Mouse (Mus musculus) spleen, adult 2 months (tissue): ENCODE measurements around the gene Ankrd10. TPM values are rescaled to one million over a fixed set of nuclear protein-coding genes. Genes with fewer than 3 reads are reported as not detected.

Experiments used
- DNase-seq, 2 experiments: peaks; one replicate each; pipeline versions ENCODE4 v3.0.0 to v3.0.0-alpha.2; 2012 to 2021; ENCODE audit warnings: low spot score in 2 of 2, low read depth in 1 of 2
- H3K27ac ChIP-seq: fragments of 200-500 bp; 2 replicates; pipeline ENCODE4 v1.5.1; 2012; ENCODE audit warnings: low read length, inconsistent platforms; ENCODE audit not compliant: insufficient read depth
- H3K27me3 ChIP-seq: fragments of 200-500 bp; 2 replicates; pipeline ENCODE4 v1.6.1; 2012; ENCODE audit warnings: mild to moderate bottlenecking, moderate library complexity, low read length, inconsistent platforms; ENCODE audit not compliant: control insufficient read depth, insufficient read depth
- H3K36me3 ChIP-seq: fragments of 200-500 bp; 2 replicates; pipeline ENCODE4 v1.6.1; 2012; ENCODE audit warnings: mild to moderate bottlenecking, low read length, inconsistent platforms; ENCODE audit not compliant: control insufficient read depth, insufficient read depth
- H3K4me1 ChIP-seq: fragments of 200-500 bp; 2 replicates; pipeline ENCODE4 v1.6.1; 2011; ENCODE audit warnings: inconsistent platforms; ENCODE audit not compliant: control insufficient read depth, insufficient read depth, insufficient read length
- H3K4me3 ChIP-seq: fragments of 200-500 bp; 2 replicates; pipeline ENCODE4 v1.5.1; 2011; ENCODE audit warnings: mild to moderate bottlenecking, inconsistent platforms; ENCODE audit not compliant: insufficient read depth, insufficient read length; ENCODE audit errors: extremely low read depth
- CTCF ChIP-seq: fragments of 200-500 bp; IDR thresholded peaks from 2 replicates; pipeline ENCODE4 v1.5.1; 2011; ENCODE audit warnings: mild to moderate bottlenecking, inconsistent platforms; ENCODE audit not compliant: insufficient read depth, insufficient read length, insufficient replicate concordance; ENCODE audit errors: extremely low read depth
- POLR2A ChIP-seq: fragments of 200-500 bp; IDR thresholded peaks from 2 replicates; pipeline ENCODE4 v1.6.1; 2011; ENCODE audit warnings: low read depth, low read length, inconsistent platforms
- WGBS: fragments of 180-500 bp; shearing (Covaris S2); methylation state at CpG from one replicate; pipeline ENCODE4 v1.1.7; 2018; 5-methylcytosine and 5-hydroxymethylcytosine counted together
- polyA plus RNA-seq: library from polyadenylated mRNA; depleted of rRNA; stranded (reverse); fragments of >200 nt; gene quantifications from 2 replicates; pipeline ENCODE4 v1.2.3, GENCODE M21; 2012

The Ankrd10 gene
- polyA plus RNA-seq, 1 experiment = 63.0 TPM

DNA sequence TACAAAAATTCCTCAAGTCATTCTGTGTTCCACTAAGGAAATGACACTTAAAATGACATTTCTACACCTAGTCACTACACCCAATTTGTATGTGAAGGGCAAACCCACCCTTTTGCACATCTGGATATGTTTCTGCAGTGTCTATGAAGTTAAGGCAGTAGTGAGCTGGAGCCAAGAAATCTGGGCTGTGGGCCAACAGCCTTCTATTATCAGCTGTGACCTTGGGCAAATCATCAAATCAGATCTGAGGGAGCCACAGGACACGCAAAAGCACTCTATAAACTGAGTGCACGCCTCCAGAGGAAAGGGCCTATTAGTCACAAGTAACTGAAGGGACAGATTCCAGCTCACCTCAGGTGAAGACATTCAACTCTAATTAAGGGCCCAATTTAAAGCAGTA lies 3.2 kb downstream of the Ankrd10 start:
- Histone ChIP-seq H3K27ac (no peak overlapping the region), H3K27me3 (no peaks in the 10 kb centered on the region), H3K4me3 (no peak overlapping the region), H3K4me1 (peaks cover 4% of the 10 kb centered on the region; the same call in 1 of the 2 replicates), H3K36me3 (peaks cover 13% of the 10 kb centered on the region)
- DNase-seq = no peak
- WGBS = 80% methylated on average over 2 of the region's 2 CpGs
- TF ChIP-seq CTCF (no peak), POLR2A (no peak)

DNA sequence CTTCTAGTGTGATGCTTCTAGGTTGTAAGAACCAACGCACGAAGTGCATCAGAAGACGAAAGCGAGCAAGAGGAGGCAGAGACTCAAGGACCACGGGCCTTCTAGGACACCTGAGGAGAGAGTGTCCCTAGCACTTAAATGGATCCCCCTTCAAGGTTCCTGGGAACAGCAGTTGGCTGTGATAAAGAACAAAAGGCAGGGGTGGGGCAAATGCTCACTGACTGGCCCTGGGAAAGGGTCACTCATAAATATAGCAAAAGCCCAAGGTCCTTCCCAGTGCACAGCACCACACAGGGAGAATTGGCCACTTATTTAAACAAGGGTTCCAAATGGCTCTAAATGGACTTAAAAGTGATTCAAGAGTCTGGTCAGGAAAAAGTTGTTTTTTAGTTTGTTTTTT lies 6.4 kb downstream of the Ankrd10 start:
- TF ChIP-seq CTCF (no peak), POLR2A (no peak)
- no peak for DNase-seq
- Histone ChIP-seq H3K36me3 (peaks cover 22% of the 10 kb centered on the region), H3K27ac (no peak overlapping the region), H3K27me3 (no peaks in the 10 kb centered on the region), H3K4me1 (no peaks in the 10 kb centered on the region; the same call in 1 of the 2 replicates), H3K4me3 (no peak overlapping the region)
- WGBS = 91% methylated on average over 5 of the region's 5 CpGs

DNA sequence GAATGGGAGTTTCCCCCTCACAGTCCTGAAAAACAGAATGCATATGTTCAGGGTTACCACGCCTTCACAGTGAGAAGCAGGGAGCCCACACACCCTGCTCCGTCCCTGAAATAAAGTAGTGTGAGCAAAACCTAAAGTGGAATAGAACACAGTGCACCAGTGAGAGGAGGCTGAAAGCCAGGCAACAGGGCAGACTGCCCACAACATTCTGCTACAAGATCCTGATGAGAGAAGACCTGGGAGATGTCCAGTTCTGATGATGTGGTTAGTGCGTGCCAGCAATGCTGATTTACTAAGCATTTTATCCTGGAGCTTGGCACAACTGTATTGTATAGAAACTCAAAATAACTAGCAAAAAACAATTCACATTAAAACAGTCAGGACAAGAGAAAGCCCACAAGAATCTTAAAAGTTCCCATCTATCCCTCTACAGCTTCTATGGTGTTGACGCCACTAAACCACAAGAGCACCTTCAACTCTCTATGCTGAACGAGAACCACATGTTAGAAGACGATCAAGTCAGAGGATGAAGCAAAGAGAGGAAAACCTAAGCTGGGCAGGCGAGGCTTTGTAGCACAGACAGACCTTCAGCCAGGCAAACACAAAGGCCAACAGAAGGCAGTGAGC lies 6.9 kb downstream of the Ankrd10 start:
- no peak overlapping the region for H3K4me3 ChIP-seq
- H3K27ac ChIP-seq = no peak overlapping the region
- TF ChIP-seq CTCF (no peak), POLR2A (no peak)
- H3K27me3 ChIP-seq = no peaks in the 10 kb centered on the region
- H3K36me3 ChIP-seq = peaks cover 22% of the 10 kb centered on the region
- WGBS = 75% methylated on average over 7 of the region's 7 CpGs
- no peaks in the 10 kb centered on the region for H3K4me1 ChIP-seq
- DNase-seq = no peak

DNA sequence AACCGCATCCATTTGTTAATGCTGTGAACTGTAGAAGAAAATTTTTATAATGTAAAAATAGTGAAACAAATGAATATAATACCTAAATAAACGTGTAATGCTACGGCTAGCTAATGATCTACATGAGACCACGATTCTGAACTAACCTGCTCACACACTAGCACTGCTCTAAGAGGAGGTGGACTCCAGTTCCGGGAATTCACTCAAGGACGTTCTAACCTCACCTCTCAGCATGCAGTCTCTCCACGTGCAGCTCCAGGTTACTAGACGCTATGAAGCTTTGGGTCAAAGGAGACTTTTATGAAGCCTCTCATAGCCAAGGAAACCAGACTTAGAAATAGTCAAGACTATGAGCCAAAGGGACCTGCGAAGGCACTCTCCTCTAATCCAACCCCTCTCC lies 7.8 kb downstream of the Ankrd10 start:
- Histone ChIP-seq H3K27me3 (no peaks in the 10 kb centered on the region), H3K4me3 (no peak overlapping the region), H3K27ac (no peak overlapping the region), H3K36me3 (peaks cover 24% of the 10 kb centered on the region), H3K4me1 (no peaks in the 10 kb centered on the region)
- DNase-seq = no peak
- 91% methylated on average over 9 of the region's 9 CpGs for WGBS
- TF ChIP-seq POLR2A (no peak), CTCF (no peak)

DNA sequence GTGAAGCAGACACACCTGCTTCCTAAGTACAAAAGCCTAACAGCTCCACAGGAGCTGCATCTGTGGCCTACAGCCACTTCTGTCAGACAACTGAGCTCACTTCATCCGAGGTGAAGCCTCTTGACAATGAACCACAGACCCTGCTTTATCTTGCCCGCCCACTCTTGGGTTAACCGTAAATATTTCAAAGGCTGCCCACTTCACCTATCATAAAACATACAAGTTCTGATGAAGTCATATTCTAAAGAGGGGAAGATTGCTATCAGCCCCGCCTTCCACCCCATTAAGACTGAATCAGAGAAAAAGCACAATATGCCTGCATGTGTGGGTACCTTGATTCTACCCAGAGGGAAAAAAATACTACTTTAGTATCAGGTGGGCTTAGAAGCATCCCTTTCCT lies 10.5 kb downstream of the Ankrd10 start:
- Histone ChIP-seq H3K27ac (no peak overlapping the region), H3K27me3 (no peaks in the 10 kb centered on the region), H3K36me3 (peaks cover 20% of the 10 kb centered on the region), H3K4me1 (no peaks in the 10 kb centered on the region), H3K4me3 (no peak overlapping the region)
- DNase-seq = no peak
- no peak for TF ChIP-seq CTCF
- no peak for TF ChIP-seq POLR2A
- 70% methylated on average over 4 of the region's 4 CpGs for WGBS

DNA sequence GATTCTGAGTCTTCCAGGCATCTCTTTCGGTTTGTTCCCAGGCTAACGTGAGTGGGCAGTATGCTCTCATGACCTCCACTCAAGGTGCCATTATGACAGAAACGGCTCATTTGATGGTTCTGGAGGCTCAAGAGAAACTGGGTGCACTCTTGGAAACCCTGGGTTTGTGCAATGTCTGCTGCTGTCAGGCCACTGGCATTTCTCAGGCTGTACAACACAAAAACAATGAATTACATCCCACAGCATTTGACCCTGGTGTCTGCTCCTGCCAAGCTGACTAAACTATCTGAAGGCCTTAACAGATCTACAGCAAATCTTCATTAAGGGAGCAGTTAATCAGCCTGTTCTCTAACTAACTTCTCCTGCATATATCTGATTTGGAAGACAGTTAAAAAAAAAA lies 16.5 kb downstream of the Ankrd10 start:
- Histone ChIP-seq H3K27me3 (no peaks in the 10 kb centered on the region), H3K27ac (no peak overlapping the region), H3K4me3 (no peak overlapping the region), H3K4me1 (no peaks in the 10 kb centered on the region), H3K36me3 (peaks cover 35% of the 10 kb centered on the region)
- WGBS = 90% methylated on average over 3 of the region's 3 CpGs
- DNase-seq = no peak
- TF ChIP-seq POLR2A = no peak
- TF ChIP-seq CTCF = no peak

DNA sequence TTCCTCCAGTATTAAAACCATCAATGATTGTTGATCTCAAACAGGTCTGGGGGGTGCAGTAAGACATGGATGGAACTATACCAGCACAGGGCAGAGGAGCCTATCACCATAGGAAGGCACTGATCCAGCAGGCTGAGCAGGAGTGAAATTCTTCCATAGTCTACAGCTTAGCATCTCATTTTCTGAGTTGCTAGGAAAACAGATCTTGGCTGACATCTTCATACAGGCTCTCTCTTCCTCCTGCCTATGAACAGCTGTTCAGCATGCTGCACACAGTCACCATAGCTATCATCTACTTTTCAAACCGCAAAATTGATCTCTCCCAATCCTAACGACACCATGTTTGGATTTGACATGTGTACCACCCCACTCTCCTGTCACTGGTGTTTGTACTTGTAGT lies 17.5 kb downstream of the Ankrd10 start:
- TF ChIP-seq POLR2A = no peak
- no peak for TF ChIP-seq CTCF
- H3K4me3 ChIP-seq = no peak overlapping the region
- no peaks in the 10 kb centered on the region for H3K27me3 ChIP-seq
- no peak overlapping the region for H3K27ac ChIP-seq
- peaks cover 40% of the 10 kb centered on the region for H3K36me3 ChIP-seq
- H3K4me1 ChIP-seq = no peaks in the 10 kb centered on the region
- DNase-seq = no peak
- 90% methylated on average over 2 of the region's 2 CpGs for WGBS
